Mouse (Mus musculus): ENCODE measurements around the gene Tma16.

Tma16 gene

GRCm38 (mm10) chr8:66486084-66486763, at the start of gene Tma16:
Gene Tma16 (minus strand): TSS chr8:66486530.
- DNase-seq (ENCODE audit: low spot score), result peak; percentile 94

- DNase-seq (ENCODE audit: low spot score), result no peak
Observed at GRCm38 (mm10) chr8:66520576-66520975, 34.2 kb upstream of the Tma16 start.

- DNase-seq (ENCODE audit: low spot score), result no peak
Observed at GRCm38 (mm10) chr8:66519149-66519548, 32.8 kb upstream of the Tma16 start.

- DNase-seq (ENCODE audit: low spot score), result no peak
Observed at GRCm38 (mm10) chr8:66511537-66511936, 25.2 kb upstream of the Tma16 start, which contains the start of gene Tktl2. Gene Tktl2 (plus strand): TSS chr8:66511756.

DNA sequence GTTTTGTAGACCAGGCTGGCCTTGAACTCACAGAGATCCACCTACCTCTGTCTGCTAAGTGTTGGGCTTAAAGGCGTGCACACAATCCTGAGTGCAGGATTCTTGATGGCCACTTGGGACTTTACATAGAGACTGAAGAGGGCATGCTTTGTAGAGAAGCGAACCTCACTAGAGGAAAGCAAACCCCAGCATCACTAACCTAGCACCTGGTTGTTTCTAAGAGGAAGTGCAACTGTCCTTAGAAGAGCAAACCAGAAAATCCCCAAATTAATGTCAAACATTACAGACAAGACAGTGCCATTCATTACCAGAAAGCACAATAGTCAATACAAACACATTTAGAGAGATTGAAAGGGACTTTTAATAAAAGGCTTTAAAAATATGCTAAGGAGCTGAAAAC, 17.1 kb upstream of the Tma16 start:
- DNase-seq (ENCODE audit: low spot score), result no peak

- DNase-seq (ENCODE audit: low spot score), result peak; percentile 80
Observed at GRCm38 (mm10) chr8:66496998-66497577, 10.8 kb upstream of the Tma16 start.

GRCm38 (mm10) chr8:66495726-66496125, 9.4 kb upstream of the Tma16 start:
- DNase-seq (ENCODE audit: low spot score), result peak; percentile 83

GRCm38 (mm10) chr8:66494496-66494895, 8.2 kb upstream of the Tma16 start:
- DNase-seq (ENCODE audit: low spot score), result no peak

GRCm38 (mm10) chr8:66490624-66491023, 4.3 kb upstream of the Tma16 start:
- DNase-seq (ENCODE audit: low spot score), result no peak

DNA sequence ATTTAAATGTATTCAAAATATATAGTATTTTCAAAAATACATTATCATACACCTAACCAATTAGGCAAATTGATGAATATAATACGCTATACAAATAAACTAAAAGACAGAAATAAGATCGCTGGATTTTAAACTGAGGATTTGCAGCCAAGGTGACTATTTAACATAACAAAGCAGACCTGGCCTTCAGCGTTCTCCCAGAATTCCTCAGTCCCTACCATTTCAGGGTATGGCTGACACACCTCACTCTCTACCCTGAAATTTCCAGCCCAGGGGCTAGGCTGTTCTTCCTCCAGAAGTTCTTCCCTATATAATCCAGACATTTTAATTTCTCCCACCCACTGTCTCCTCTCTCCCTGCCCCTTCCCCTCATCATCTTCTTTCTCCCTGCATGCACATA, 2.2 kb upstream of the Tma16 start:
- no peak for DNase-seq (ENCODE audit: low spot score)

- no peak for DNase-seq (ENCODE audit: low spot score)
Observed at GRCm38 (mm10) chr8:66476880-66477279, 9.4 kb downstream of the Tma16 start.

DNA sequence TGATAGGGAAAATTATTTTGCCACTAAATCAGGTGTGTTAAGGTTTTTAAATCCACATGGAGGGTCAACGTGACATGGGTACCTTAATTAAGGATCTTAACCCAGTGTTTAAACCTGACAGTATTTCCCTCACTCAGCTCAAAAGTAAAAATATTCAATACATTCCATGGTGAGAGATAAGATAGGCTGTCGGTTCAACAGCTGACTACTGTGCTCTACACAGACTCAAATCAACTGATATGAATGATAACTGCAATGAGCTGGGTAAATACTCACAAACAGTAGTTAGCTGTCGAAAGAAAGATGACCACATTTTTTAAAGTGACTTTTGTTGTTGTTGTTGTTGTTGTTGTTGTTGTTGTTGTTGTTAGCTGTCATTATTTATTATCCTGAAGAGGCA, 16.5 kb downstream of the Tma16 start:
- no peak for DNase-seq (ENCODE audit: low spot score)

DNA sequence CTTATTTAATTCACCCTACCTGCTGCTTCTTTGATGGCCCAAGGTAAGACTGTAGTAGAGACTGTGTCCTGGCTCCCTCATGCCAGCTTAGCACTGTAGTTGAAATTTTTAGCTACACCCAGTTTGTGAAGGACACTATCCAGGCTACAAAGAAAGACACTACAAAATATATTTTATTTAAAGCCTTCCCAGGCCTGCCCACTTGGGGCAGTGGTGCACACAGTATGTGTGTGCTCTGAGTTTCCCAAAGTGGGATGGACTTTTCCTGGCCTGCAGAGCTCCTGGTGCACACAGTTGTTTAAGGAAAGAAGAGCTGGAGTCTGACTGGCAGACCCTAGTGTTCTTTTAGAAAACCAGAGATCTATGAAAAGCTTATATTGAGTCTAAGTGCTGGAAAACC, 29.3 kb downstream of the Tma16 start:
- peak; percentile 28 for DNase-seq (ENCODE audit: low spot score)

DNA sequence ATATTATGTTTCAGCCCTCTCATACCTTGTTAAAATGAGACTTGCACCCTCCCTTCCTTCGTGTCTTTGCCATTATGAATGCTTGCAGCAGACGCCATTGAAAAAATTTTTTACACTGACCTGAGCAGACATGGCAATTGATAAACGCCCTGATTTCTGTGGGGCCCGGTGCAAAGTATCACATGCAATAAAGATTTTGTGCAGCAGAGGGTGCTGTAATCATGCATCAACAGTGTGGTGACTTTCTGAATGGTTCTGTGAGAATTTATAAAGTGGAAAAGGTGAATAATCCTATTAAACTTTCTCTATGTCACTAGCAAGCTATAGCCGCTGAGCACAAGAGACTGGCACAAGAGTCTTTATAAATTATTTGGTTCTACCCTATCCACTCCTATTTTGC, 35.6 kb downstream of the Tma16 start:
- peak; percentile 54 for DNase-seq (ENCODE audit: low spot score)

DNA sequence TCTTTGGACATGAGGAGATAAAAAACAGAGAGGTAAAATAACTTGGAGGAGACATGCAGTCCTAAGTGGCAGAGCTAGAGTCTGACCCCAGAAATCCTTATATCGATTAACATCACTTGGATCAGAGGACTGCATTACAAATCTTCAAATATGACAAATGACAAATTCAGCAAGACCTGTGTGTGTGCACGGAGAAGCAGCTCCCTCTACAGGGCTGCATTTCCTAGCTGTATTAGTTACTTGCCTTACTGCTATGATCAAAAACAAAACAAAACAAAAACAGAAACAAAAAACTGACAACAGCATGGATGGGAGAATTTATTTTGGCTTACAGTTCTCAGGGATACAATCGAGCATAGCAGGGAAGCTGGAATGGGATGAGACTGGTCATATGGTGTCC, 41.0 kb downstream of the Tma16 start:
- DNase-seq (ENCODE audit: low spot score), result no peak

DNA sequence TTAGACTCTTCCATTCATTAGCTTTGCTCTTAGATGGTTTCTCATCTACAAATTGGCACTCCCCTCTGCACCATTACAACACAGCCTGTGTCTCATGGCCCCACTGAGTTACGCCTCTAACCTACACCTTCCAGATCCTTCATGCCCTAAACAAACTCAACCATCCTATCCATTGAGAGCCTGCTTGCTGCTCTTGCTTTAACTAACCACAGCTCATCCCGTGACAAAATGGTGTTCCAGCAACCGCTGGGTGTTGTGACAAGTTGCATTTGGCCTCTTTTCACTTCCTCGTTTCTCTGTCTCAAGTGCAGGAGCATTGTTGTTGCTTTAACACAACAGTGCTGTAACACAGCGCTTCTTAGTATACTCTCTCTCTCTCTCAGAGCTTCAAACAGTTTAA, 42.2 kb downstream of the Tma16 start:
- DNase-seq (ENCODE audit: low spot score), result no peak

DNA sequence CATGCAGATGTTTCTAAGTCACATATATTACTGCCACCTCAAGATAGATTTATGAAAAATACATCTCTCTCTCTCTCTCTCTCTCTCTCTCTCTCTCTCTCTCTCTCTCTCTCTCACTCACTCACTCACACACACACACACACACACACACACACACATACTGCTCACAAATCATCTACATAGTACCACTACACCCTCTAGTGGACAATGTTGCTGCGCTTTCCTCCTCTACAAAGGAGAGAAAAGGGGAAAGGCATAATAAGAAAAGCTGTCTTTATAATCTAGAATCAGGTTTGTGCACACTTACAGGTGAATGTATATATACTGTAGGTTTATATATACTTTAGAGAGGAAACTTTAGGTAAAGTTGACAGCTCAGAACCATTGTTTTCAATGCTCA, 43.6 kb downstream of the Tma16 start:
- peak; percentile 67 for DNase-seq (ENCODE audit: low spot score)

GRCm38 (mm10) chr8:66441123-66441522, 45.2 kb downstream of the Tma16 start:
- peak; percentile 26 for DNase-seq (ENCODE audit: low spot score)

- DNase-seq (ENCODE audit: low spot score), result no peak
Observed at GRCm38 (mm10) chr8:66438468-66438867, 47.9 kb downstream of the Tma16 start.

GRCm38 (mm10) chr8:66437929-66438328, 48.4 kb downstream of the Tma16 start:
- DNase-seq (ENCODE audit: low spot score), result no peak

- DNase-seq (ENCODE audit: low spot score), result no peak
Observed at GRCm38 (mm10) chr8:66436804-66437203, 49.5 kb downstream of the Tma16 start.

DNA sequence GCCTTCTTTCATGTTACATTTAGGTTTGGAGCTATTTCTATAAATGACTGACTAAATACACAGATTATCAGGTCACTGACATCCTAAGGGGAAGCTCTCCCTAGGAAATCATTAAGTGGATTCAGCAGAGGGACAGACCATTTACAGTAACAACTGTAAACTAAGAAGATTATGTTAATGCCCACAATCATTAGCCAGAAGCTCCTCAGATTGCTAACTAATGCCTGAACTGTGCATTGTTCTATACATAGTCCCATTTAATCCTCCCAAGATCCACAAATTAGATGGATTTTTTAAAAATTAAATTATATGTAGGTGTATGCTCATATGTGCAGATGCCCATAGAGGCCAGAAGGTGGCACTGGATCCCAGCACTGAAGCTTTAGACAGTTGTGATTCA, 52.8 kb downstream of the Tma16 start:
- no peak for DNase-seq (ENCODE audit: low spot score)

GRCm38 (mm10) chr8:66430639-66431038, 55.7 kb downstream of the Tma16 start:
- no peak for DNase-seq (ENCODE audit: low spot score)

All from embryo, embryonic 10.5 days (tissue).